Mouse (Mus musculus): ENCODE measurements at regions not wholly inside any gene's neighbourhood (a gene's known extent, or its start where the extent isn't known, plus 50 kb on each side); places are given as distances from the start of the nearest gene placed in this dataset.

- no peak overlapping the region for H3K9ac ChIP-seq (ENCODE audit: low read depth, low read length)
- no peaks in the 10 kb centered on the region for H3K79me2 ChIP-seq (ENCODE audit: control insufficient read depth, insufficient read depth, low read length)
- H3K36me3 ChIP-seq (ENCODE audit: control insufficient read depth, insufficient read depth, low read length), result no peaks in the 10 kb centered on the region
- no peak overlapping the region for H3K27ac ChIP-seq (replicated peaks; ENCODE audit: insufficient read depth, low read depth, low read length)
- TF ChIP-seq POLR2A (IDR thresholded peaks at IDR 0.05; ENCODE audit: extremely low read depth, insufficient read depth, low read length) (no peak), CTCF (IDR thresholded peaks at IDR 0.05; ENCODE audit: low read depth, low read length) (no peak)
- DNase-seq (ENCODE audit: extremely low read depth, low read depth, low spot score), result no peak
- 65% methylated on average over 3 of the region's 3 CpGs for WGBS
- no peaks in the 10 kb centered on the region for H3K27me3 ChIP-seq (ENCODE audit: control insufficient read depth, insufficient read depth, low read length)
- no peaks in the 10 kb centered on the region for H3K4me1 ChIP-seq (ENCODE audit: control insufficient read depth, insufficient read depth, low read length)
- no peak overlapping the region for H3K4me3 ChIP-seq (ENCODE audit: insufficient read depth, low read depth, low read length)
Observed at GRCm38 (mm10) chr2:106149701-106150100, 146.4 kb upstream of the Dnajc24 start.

DNA sequence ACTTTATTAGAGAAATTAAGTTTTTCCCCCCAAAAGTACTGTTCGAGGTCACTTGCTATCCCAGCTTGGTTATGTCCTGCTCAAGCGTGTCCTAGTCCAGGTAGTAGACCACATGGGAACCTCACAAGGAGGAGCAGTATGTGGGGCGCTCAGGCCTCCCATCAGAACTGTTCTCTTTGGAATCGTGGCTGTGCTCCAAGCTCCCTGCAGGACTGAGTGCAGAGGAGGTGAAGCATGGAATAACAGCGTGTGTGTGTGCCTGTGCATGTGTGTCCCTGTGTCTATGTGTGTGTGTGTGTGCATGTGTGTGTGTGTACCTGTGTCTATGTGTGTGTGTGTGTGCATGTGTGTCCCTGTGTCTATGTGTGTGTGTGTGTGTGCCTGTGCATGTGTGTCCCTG is 137.6 kb upstream of the Dnajc24 start:
- Histone ChIP-seq H3K79me2 (ENCODE audit: control insufficient read depth, insufficient read depth, low read length) (no peaks in the 10 kb centered on the region), H3K9ac (ENCODE audit: low read depth, low read length) (no peak overlapping the region), H3K36me3 (ENCODE audit: control insufficient read depth, insufficient read depth, low read length) (no peaks in the 10 kb centered on the region), H3K4me1 (ENCODE audit: control insufficient read depth, insufficient read depth, low read length) (no peaks in the 10 kb centered on the region), H3K27me3 (ENCODE audit: control insufficient read depth, insufficient read depth, low read length) (no peaks in the 10 kb centered on the region), H3K27ac (replicated peaks; ENCODE audit: insufficient read depth, low read depth, low read length) (no peak overlapping the region), H3K4me3 (ENCODE audit: insufficient read depth, low read depth, low read length) (no peak overlapping the region)
- no peak for DNase-seq (ENCODE audit: extremely low read depth, low read depth, low spot score)
- 90% methylated on average over 5 of the region's 5 CpGs for WGBS
- TF ChIP-seq CTCF (IDR thresholded peaks at IDR 0.05; ENCODE audit: low read depth, low read length), result no peak
- TF ChIP-seq POLR2A (IDR thresholded peaks at IDR 0.05; ENCODE audit: extremely low read depth, insufficient read depth, low read length), result no peak

GRCm38 (mm10) chr2:106101002-106101401 is 97.7 kb upstream of the Dnajc24 start:
- H3K79me2 ChIP-seq (ENCODE audit: control insufficient read depth, insufficient read depth, low read length), result no peaks in the 10 kb centered on the region
- no peaks in the 10 kb centered on the region for H3K4me1 ChIP-seq (ENCODE audit: control insufficient read depth, insufficient read depth, low read length)
- no peaks in the 10 kb centered on the region for H3K27me3 ChIP-seq (ENCODE audit: control insufficient read depth, insufficient read depth, low read length)
- WGBS, result 74% methylated on average over 2 of the region's 2 CpGs
- TF ChIP-seq CTCF (IDR thresholded peaks at IDR 0.05; ENCODE audit: low read depth, low read length) (no peak), POLR2A (IDR thresholded peaks at IDR 0.05; ENCODE audit: extremely low read depth, insufficient read depth, low read length) (no peak)
- no peaks in the 10 kb centered on the region for H3K36me3 ChIP-seq (ENCODE audit: control insufficient read depth, insufficient read depth, low read length)
- no peak overlapping the region for H3K9ac ChIP-seq (ENCODE audit: low read depth, low read length)
- H3K4me3 ChIP-seq (ENCODE audit: insufficient read depth, low read depth, low read length), result no peak overlapping the region
- H3K27ac ChIP-seq (replicated peaks; ENCODE audit: insufficient read depth, low read depth, low read length), result no peak overlapping the region
- no peak for DNase-seq (ENCODE audit: extremely low read depth, low read depth, low spot score)

DNA sequence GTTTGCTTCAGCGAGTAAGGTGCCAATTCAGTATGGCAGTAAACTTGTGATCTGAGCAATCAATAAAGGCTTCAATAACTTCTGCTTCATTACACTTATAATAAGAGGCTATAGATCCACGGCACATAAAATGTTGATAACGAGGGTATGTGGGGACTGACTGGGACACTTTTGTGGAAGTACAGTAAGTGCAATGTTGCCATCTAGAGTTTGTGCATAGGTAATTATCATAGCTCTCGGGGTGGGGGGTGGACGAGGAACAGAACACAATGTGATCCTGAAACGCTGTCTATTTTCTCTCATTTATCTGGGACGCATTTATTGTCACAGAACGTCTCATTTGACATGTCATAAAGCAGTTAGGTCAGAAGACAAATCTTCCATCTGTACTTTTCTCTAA is 82.8 kb upstream of the Dnajc24 start:
- Histone ChIP-seq H3K4me1 (ENCODE audit: control insufficient read depth, insufficient read depth, low read length) (no peaks in the 10 kb centered on the region), H3K27me3 (ENCODE audit: control insufficient read depth, insufficient read depth, low read length) (no peaks in the 10 kb centered on the region), H3K4me3 (ENCODE audit: insufficient read depth, low read depth, low read length) (no peak overlapping the region), H3K27ac (replicated peaks; ENCODE audit: insufficient read depth, low read depth, low read length) (no peak overlapping the region), H3K36me3 (ENCODE audit: control insufficient read depth, insufficient read depth, low read length) (no peaks in the 10 kb centered on the region), H3K79me2 (ENCODE audit: control insufficient read depth, insufficient read depth, low read length) (no peaks in the 10 kb centered on the region), H3K9ac (ENCODE audit: low read depth, low read length) (no peak overlapping the region)
- DNase-seq (ENCODE audit: extremely low read depth, low read depth, low spot score), result no peak
- no peak for TF ChIP-seq POLR2A (IDR thresholded peaks at IDR 0.05; ENCODE audit: extremely low read depth, insufficient read depth, low read length)
- no peak for TF ChIP-seq CTCF (IDR thresholded peaks at IDR 0.05; ENCODE audit: low read depth, low read length)
- WGBS, result 62% methylated on average over 8 of the region's 8 CpGs

DNA sequence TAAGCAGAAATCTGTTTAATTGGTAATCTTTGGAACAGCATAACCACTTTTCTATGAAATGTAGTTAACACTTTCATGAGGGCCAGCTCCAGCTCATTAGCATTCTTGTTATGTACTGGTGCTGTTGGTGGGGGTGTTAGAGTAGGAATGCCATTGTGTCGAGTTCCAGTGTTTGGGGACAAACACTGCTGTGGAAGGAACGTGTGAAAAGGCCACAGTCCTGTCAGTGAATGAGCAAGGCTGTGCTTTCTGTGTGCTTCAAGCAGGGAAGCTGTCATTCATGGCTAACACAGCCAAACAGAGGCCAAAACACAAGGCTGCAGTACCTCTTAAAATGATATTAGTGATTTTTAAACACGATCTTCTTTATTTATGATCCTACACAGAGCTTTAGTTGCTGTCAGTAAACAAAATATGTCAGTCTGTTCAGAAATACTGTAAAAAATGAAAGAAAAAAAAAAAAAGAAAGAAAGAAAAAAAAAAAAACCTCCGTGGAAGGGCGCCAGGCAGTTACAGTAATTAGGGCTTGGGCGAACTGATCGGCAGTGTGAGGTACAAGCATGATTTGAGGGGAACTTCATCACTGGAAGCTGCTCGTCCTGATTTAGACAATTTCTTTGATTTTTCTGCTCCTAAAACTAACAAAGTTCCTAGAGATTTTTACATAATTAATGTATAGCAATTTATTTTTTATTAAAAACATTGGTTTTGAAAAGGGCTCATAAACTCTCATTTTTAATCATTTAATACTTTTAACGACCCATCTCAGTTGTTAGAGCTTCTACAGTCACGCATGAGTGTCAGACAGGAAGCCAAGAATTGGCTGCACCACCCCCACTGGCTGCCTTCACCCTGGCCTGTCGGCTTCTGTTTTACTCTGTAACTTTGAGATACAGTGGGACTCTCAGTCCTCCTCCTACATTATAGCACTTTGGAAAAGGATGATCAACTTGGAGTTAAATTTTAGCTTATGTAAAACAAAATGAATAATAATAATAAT is 80.8 kb upstream of the Dnajc24 start:
- TF ChIP-seq CTCF (IDR thresholded peaks at IDR 0.05; ENCODE audit: low read depth, low read length), result no peak
- TF ChIP-seq POLR2A (IDR thresholded peaks at IDR 0.05; ENCODE audit: extremely low read depth, insufficient read depth, low read length), result no peak
- H3K4me3 ChIP-seq (ENCODE audit: insufficient read depth, low read depth, low read length), result no peak overlapping the region
- WGBS, result 51% methylated on average over 11 of the region's 11 CpGs
- no peaks in the 10 kb centered on the region for H3K36me3 ChIP-seq (ENCODE audit: control insufficient read depth, insufficient read depth, low read length)
- no peak for DNase-seq (ENCODE audit: extremely low read depth, low read depth, low spot score)
- H3K27ac ChIP-seq (replicated peaks; ENCODE audit: insufficient read depth, low read depth, low read length), result no peak overlapping the region
- no peaks in the 10 kb centered on the region for H3K27me3 ChIP-seq (ENCODE audit: control insufficient read depth, insufficient read depth, low read length)
- no peak overlapping the region for H3K9ac ChIP-seq (ENCODE audit: low read depth, low read length)
- no peaks in the 10 kb centered on the region for H3K79me2 ChIP-seq (ENCODE audit: control insufficient read depth, insufficient read depth, low read length)
- no peaks in the 10 kb centered on the region for H3K4me1 ChIP-seq (ENCODE audit: control insufficient read depth, insufficient read depth, low read length)

- Histone ChIP-seq H3K4me3 (ENCODE audit: insufficient read depth, low read depth, low read length) (no peak overlapping the region), H3K27me3 (ENCODE audit: control insufficient read depth, insufficient read depth, low read length) (no peaks in the 10 kb centered on the region), H3K79me2 (ENCODE audit: control insufficient read depth, insufficient read depth, low read length) (no peaks in the 10 kb centered on the region), H3K36me3 (ENCODE audit: control insufficient read depth, insufficient read depth, low read length) (no peaks in the 10 kb centered on the region), H3K27ac (replicated peaks; ENCODE audit: insufficient read depth, low read depth, low read length) (no peak overlapping the region), H3K4me1 (ENCODE audit: control insufficient read depth, insufficient read depth, low read length) (no peaks in the 10 kb centered on the region), H3K9ac (ENCODE audit: low read depth, low read length) (no peak overlapping the region)
- WGBS, result 76% methylated on average over 8 of the region's 8 CpGs
- TF ChIP-seq POLR2A (IDR thresholded peaks at IDR 0.05; ENCODE audit: extremely low read depth, insufficient read depth, low read length) (no peak), CTCF (IDR thresholded peaks at IDR 0.05; ENCODE audit: low read depth, low read length) (no peak)
- no peak for DNase-seq (ENCODE audit: extremely low read depth, low read depth, low spot score)
Observed at GRCm38 (mm10) chr2:106083001-106083400, 79.7 kb upstream of the Dnajc24 start.
